Mouse (Mus musculus) bone marrow, adult 2 months (tissue): Measurements from ENCODE around the gene Ubxn1.

Experiments used
- CTCF ChIP-seq: fragments of 200-500 bp; IDR thresholded peaks from 2 replicates; pipeline ENCODE4 v1.5.1; 2011; ENCODE audit warnings: low read length, control low read depth; ENCODE audit not compliant: control insufficient read depth, insufficient read depth
- POLR2A ChIP-seq: fragments of 200-500 bp; IDR thresholded peaks from 2 replicates; pipeline ENCODE4 v1.6.1; 2011; ENCODE audit warnings: low read depth, mild to moderate bottlenecking, control low read depth, low read length, borderline replicate concordance; ENCODE audit not compliant: control insufficient read depth

- no peak for TF ChIP-seq CTCF
- TF ChIP-seq POLR2A, result no peak
Observed at GRCm38 (mm10) chr19:8850402-8850901, 20.8 kb upstream of the Ubxn1 start, which contains the start of gene Lrrn4cl.
